Mouse (Mus musculus): ENCODE measurements around the gene Palld.

Gene Palld

DNA sequence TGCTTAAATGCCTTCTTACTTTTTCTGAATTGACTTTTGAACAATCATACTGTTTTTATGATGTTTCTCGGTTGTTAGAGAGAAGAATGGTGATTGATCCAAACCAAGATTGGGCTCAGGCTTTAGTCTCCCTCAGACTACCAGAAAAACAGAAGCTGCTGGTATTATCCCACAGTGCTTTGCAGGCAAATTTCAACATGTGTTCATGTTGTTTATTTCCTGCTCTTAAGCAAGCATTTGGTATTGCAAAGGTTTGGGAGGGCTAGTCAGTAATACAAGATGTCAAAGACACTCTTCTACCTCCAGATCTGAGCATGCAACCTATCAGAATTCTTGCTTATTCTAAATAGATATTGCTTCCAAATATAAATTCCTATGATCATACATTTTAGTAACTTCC is 5.7 kb downstream of the Palld start:
- TF ChIP-seq GATA4 (IDR thresholded peaks at IDR 0.05; ENCODE audit: insufficient replicate concordance, low read length) = no peak

DNA sequence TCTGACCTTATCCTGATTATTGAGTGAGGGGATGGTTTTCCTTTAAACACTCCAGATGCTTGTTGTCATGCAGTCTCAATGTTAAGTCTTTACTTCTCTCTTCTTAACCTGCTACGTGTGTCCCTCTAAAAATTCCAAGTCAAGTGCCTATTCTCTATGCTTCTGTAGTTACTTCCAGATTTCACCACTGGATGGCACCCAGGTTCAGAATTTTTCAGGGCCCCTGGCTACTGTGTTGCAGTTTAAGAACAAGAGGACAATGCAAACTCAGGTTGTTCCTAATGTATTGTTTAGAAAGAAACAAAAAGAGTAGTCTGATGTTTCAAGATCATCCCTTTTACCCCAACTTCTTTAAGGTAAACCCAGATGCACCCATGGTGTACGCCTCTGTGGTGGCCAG is 8.4 kb downstream of the Palld start:
- TF ChIP-seq GATA4 (IDR thresholded peaks at IDR 0.05; ENCODE audit: insufficient replicate concordance, low read length) = no peak

DNA sequence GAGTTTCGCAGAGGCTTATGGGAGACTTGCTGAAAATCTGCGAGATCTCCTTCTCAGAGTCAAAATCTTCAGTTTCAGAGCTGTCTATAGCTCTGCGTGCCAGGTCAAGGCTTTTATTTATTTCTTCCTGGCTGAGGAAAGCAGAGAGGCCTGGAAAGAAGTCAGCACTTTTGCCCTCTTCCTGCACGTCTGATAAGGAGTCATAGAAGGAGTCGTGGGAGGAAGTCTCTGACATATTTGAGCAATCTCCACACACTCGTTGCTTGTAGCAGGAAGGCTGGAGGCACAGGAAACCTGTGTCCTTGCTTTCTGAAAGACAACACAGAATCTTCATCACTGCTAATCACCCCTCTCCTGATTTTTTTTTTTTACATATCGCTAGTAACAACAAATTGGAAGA is 24.9 kb downstream of the Palld start:
- peak; percentile 95 for TF ChIP-seq GATA4 (IDR thresholded peaks at IDR 0.05; ENCODE audit: insufficient replicate concordance, low read length)

DNA sequence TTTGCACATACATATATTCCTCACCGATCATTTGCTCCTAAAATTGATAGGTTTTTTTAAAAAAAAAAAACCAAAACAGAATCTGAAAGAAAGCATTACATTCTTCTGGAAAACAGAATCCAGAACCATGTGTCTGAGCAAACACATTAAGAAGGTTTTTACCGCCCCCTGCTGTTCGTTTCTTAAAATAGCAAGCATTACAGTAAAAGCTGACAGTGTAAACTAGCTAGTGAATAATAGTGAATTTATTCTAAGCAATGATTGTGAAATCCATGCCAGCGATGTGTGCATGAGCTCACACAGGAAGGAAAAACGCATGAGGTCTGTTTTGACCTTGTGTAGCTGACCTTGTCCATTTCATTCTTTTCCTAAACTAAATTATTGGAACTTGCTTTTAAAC is 27.2 kb downstream of the Palld start:
- no peak for TF ChIP-seq GATA4 (IDR thresholded peaks at IDR 0.05; ENCODE audit: insufficient replicate concordance, low read length)

DNA sequence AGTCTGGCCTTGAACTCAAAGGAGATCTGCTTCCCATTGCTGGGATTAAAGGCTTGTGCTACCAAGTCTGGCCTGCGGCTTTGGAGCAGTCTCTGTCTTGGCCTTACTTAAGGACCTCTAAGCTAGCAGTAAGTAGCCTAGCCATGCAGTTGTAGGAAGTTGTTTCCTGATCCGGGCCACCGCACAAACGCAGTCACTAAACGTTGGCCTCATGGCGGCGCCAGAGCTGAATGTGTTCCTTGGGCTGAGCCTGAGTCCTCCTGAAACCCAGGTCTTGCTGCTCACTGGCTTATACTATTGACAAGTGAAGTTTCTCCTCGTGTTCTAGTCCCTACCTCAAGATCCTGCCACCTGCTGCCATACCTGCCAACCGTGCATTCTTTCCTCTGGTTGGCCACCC is 28.5 kb downstream of the Palld start:
- no peak for TF ChIP-seq GATA4 (IDR thresholded peaks at IDR 0.05; ENCODE audit: insufficient replicate concordance, low read length)

DNA sequence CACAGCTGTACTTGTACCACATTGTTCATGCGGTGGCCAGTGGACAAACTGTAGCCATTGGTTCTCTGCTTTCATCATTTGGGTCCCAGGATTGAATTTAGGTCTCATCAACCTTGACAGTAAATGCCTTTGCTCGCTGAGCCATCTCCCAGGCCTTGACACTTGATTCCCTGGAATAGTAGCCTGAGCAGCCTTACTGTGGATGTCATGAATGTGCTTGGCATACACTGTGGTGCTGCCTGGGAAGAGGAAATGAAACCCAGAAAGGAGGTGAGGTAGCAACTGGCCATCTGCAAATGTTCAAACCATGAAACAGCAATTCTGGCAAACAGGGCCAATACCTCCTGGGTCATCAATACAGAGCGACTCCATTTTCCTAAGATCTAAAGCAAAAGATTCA is 34.0 kb downstream of the Palld start:
- no peak for TF ChIP-seq GATA4 (IDR thresholded peaks at IDR 0.05; ENCODE audit: insufficient replicate concordance, low read length)

DNA sequence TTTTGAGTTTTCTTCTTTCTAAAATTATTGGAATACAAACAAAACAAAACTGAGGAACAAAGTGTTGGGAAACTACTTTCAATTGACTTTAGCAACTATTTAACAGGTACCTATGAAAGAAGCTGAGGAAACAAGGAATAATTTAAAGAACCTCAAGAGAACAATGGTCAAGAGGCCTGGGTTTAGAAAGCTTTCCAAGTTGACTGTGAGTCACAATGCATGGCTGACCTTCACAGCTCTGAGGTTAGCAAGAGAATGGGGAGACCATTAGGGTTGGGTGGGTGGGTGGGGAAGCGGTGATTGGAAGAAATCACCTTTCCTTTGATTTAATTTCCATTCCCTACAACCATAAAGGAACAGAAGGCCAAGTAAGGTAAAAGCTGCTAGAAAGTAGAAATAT is 35.6 kb downstream of the Palld start:
- no peak for TF ChIP-seq GATA4 (IDR thresholded peaks at IDR 0.05; ENCODE audit: insufficient replicate concordance, low read length)

DNA sequence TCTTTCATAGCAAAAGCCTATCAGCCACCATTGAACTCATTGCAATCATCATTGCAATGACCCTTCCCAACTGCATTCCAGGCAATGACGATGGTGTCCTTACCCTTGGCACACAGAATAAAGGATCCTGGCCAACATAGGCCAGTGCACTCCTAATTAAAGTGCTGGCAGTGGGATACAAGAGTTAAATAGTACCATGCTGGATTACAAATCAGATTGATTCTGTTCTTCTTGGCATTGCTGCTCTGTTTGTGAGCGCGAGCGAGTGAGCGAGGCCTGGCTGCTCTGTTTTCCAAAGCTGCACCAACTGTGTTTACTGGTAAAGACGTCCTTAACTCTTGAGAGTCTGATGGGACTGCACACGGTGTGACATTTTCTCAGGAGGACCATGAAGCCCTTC is 37.1 kb downstream of the Palld start:
- TF ChIP-seq GATA4 (IDR thresholded peaks at IDR 0.05; ENCODE audit: insufficient replicate concordance, low read length) = no peak

DNA sequence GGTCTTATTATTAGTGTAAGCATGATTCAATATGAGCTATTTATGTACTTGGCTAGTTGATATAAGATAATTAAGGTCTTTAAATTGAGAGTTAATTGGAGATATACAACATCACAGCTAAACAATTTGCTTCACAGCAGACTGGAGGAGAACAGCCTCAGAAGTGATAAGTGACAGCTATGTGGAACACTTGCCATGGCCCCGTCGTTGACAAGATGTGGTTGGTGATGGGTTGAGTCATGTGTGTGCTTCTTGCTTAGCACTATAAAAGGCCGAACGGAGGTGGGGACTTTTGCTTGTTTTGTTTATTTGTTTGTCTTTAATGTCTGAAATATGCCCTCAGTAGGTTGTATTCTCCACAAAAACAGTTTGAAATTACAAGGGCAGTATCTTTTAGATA is 51.2 kb downstream of the Palld start:
- no peak for TF ChIP-seq GATA4 (IDR thresholded peaks at IDR 0.05; ENCODE audit: insufficient replicate concordance, low read length)

DNA sequence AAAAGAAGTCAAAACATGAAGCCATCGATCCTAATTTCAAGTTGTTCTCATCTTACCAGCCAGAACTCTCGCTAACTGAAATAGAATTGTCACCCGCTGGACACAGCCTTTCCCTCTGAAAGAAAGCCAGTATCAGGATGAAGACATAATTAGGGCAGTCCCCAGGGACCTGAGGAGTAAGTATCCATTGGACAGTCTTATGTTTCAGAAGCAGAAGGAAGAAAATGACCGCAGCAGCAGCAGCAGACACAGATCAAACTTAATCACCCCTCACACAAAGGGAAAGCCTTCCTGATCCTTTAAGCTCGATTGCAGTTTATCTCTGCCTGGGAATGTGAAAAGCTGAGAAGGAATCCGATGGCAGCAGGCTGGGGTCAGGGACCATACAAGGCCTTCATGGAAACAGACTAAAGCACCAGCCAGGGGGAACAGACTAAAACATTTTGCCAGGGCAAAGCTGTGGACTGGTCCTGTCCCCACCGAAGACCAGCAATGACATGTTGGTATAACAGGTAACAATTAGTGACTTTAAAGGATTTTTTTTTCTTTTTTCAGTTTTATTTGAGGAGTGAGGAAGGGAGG is 53.8 kb downstream of the Palld start:
- TF ChIP-seq GATA4 (IDR thresholded peaks at IDR 0.05; ENCODE audit: insufficient replicate concordance, low read length) = no peak

DNA sequence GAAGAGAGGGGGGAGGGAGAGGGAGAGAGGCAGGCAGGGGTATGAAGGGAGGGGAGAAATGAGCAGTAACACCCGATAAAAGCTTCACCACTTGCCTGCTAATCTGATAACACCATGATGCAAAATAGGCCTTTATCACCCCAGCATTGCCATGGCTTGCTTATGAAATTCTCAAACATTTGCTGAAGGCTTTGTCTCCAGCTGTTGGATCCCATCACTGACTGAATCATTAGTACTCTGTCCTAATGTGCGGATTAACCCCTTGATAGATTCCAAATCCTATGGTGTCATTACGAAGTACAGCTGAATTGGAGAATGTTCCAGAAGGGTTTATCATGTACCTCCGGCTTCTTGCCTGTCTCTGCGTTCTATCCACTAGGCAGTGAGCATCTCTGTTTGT is 55.0 kb downstream of the Palld start:
- TF ChIP-seq GATA4 (IDR thresholded peaks at IDR 0.05; ENCODE audit: insufficient replicate concordance, low read length) = no peak

DNA sequence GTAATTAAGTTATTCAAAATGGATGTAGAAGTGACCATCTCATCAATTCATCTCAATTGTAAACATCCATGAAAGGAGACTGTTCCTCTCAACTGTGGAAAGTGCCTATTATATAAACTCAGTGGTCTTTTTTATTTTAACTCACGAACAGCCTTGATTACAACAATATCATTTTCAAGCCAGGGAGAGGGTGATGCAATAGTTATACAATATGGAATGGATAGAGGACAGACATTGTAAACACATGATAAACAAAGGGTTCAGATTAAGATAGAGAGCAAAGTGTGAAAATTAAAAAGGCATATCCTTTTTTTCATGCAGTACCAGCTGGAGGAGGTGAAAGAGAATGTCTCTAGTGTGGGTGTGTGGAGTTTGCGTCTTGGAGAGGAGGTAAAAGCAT is 57.5 kb downstream of the Palld start:
- no peak for TF ChIP-seq GATA4 (IDR thresholded peaks at IDR 0.05; ENCODE audit: insufficient replicate concordance, low read length)

DNA sequence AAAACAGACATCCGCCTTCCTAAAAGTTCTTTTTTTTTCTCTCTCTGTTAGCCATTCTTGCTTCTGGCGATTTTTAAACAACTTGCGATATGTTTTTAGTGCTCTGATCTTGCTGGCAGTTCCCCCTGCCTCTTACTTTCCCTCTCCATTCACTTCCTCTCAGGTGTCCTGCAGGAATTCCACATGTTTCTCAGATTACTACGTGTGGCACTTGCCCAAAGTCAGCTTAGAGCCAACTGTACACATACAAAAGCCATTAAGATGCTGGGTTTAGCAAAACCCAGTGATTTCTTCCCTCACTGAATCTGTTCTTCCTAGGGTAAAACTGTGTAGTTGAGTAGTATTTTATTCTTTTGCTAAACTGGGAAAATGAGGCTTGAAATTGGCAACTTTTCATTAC is 57.9 kb downstream of the Palld start:
- no peak for TF ChIP-seq GATA4 (IDR thresholded peaks at IDR 0.05; ENCODE audit: insufficient replicate concordance, low read length)

DNA sequence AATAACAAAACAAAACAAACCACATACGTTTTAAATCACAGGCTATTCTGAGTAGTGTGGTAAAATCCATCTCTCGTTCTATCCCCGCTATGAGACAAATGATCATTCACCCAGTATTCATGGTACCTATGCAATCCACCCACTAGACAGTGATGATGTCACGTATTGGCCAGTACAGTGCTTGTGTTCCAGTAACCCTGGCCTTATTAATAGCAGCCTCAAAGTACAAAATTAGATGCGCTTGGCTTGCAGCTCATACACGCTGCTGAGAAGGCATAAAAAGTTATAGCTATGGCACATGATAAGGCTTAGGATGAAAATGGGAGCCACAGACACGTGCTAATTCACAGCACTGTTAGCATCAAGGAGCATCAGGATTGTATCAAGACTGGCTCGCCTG is 58.7 kb downstream of the Palld start:
- TF ChIP-seq GATA4 (IDR thresholded peaks at IDR 0.05; ENCODE audit: insufficient replicate concordance, low read length) = no peak

DNA sequence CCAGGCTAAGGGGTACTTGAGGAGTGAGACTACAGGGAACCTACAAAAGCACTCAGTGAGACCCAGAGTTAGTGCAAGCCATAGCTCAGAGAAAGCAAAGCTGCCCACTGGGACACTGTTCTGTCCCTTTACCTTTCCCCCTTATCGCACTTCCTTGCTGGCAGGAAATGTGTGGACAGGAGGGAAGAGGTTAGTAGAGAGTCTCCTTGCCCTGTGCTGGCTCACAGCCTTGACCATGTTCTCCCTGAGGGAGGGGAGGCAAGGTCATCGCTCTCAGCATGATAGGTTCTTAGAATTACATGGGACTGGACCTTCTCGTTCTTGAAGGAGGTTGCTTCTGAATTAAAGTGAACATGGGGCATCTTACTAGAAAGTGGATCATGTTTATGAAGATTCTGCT is 69.3 kb downstream of the Palld start:
- no peak for TF ChIP-seq GATA4 (IDR thresholded peaks at IDR 0.05; ENCODE audit: insufficient replicate concordance, low read length)

DNA sequence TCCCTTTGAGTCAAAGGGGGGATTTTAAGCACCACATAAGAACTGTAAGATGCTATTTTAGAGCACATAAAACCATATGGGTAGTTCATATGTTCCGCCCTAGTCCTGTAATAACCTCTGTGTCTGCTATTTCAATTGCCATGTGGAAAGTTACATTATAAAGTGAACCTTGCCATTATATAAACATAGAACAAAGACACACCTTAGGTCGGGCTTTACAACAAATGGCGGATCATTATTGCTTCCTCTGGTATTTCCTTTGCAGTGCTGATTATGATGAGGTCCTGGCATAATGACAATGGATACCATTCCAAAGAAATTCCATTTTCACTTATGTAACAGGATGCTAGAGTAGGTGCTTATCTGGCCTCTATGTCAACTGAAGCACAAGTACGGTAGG is 70.5 kb downstream of the Palld start:
- TF ChIP-seq GATA4 (IDR thresholded peaks at IDR 0.05; ENCODE audit: insufficient replicate concordance, low read length) = no peak

DNA sequence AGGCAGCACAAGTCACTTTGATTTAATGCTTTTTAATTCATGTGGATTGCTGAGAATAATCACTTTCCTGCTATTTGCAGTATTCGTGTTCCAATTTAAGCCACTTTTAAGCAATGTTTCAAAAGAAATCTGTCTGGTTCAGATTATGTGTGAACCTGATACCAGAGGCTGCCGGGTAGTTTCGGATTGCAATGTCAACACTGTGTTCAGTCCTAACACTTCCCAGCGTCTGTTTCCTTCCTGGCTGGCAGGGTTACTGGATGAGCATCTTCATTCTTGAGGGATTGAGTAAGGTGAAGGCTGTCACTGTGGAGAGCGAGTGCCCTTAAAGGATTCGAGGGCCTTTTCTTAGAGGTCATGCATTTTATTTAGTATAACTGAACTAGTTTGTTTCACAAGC is 71.7 kb downstream of the Palld start:
- TF ChIP-seq GATA4 (IDR thresholded peaks at IDR 0.05; ENCODE audit: insufficient replicate concordance, low read length) = no peak

DNA sequence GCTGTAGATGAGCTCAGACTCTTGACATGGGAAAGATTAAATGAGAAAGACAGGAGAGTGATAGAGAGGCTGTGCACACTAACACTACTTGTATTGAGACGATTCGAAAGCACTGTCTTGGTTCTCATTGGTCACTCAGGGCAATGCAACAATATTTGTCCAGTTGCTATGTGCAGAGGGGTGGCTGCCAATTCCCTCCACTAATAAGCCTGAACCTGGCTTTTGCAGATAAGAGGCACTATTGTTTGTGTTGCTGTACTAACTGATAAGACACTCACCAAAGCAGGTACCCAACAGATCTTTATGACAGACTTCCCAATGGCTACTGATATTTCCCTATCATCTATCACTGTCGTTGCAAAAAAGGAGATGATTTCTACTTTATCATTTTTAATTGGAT is 77.9 kb downstream of the Palld start:
- TF ChIP-seq GATA4 (IDR thresholded peaks at IDR 0.05; ENCODE audit: insufficient replicate concordance, low read length) = no peak

Data from liver, adult (tissue).